Mouse (Mus musculus) limb, embryonic 14.5 days (tissue): ENCODE measurements around the gene Pabpn1. TPM values are rescaled to one million over a fixed set of nuclear protein-coding genes. Genes with fewer than 3 reads are reported as not detected.

Source experiments
- ATAC-seq: fragments of 200-750 bp; cut with Nextera tagmentation; 2 replicates; pipeline ENCODE4 v1.8.0; 2017; ENCODE audit warnings: low read depth, moderate number of reproducible peaks, moderate TSS enrichment; ENCODE audit not compliant: low FRiP score
- DNase-seq: peaks from one replicate; pipeline ENCODE4 v3.0.0-alpha.2; 2015; ENCODE audit warnings: low spot score
- H3K27ac ChIP-seq: fragments of 300-500 bp; sonication (generic); replicated peaks from 2 replicates; pipeline ENCODE4 v1.5.1; 2014; ENCODE audit warnings: low read depth, mild to moderate bottlenecking, low read length, moderate library complexity, mixed read lengths
- H3K27me3 ChIP-seq: fragments of 300-500 bp; sonication (generic); 2 replicates; pipeline ENCODE4 v1.6.1; 2014; ENCODE audit warnings: low read length, mixed read lengths; ENCODE audit not compliant: control insufficient read depth, insufficient read depth
- H3K36me3 ChIP-seq: fragments of 300-500 bp; sonication (generic); 2 replicates; pipeline ENCODE4 v1.6.1; 2014; ENCODE audit warnings: mild to moderate bottlenecking, low read length, moderate library complexity, mixed read lengths; ENCODE audit not compliant: control insufficient read depth, insufficient read depth
- H3K4me1 ChIP-seq: fragments of 300-500 bp; sonication (generic); 2 replicates; pipeline ENCODE4 v1.6.1; 2014; ENCODE audit warnings: antibody characterized with exemption, low read length, mixed read lengths; ENCODE audit not compliant: control insufficient read depth, insufficient read depth
- H3K4me2 ChIP-seq: fragments of 300-500 bp; sonication (generic); replicated peaks from 2 replicates; pipeline ENCODE4 v1.6.1; 2014; ENCODE audit warnings: low read depth, mild to moderate bottlenecking, low read length, moderate library complexity; ENCODE audit not compliant: severe bottlenecking
- H3K4me3 ChIP-seq: fragments of 300-500 bp; sonication (generic); replicated peaks from 2 replicates; pipeline ENCODE4 v1.5.1; 2014; ENCODE audit warnings: low read length
- H3K9ac ChIP-seq: fragments of 300-500 bp; sonication (generic); 2 replicates; pipeline ENCODE4 v1.6.1; 2014; ENCODE audit warnings: mild to moderate bottlenecking, low read depth, low read length, moderate library complexity; ENCODE audit not compliant: severe bottlenecking
- H3K9me3 ChIP-seq: fragments of 300-500 bp; sonication (generic); 2 replicates; pipeline ENCODE4 v1.6.1; 2016; ENCODE audit warnings: low read length; ENCODE audit not compliant: control insufficient read depth
- POLR2A ChIP-seq: fragments of 200-500 bp; IDR thresholded peaks from 2 replicates; pipeline ENCODE4 v1.8.0; 2012; ENCODE audit warnings: inconsistent platforms, mild to moderate bottlenecking, moderate library complexity, borderline replicate concordance; ENCODE audit not compliant: insufficient read depth, insufficient read length; ENCODE audit errors: extremely low read depth
- WGBS: fragments of 180-500 bp; shearing (Covaris S2); extraction: QIAGEN DNeasy Blood & Tissue Kit; methylation state at CpG from one replicate; pipeline ENCODE4 v1.1.7; 2014; 5-methylcytosine and 5-hydroxymethylcytosine counted together
- polyA plus RNA-seq, 2 experiments: library from polyadenylated mRNA; depleted of rRNA in 1 of 2; stranded (reverse) in 1 of 2; unstranded in 1 of 2; fragments of >200 nt; fragmentation: Nextera tagmentation in 1 of 2; extraction: Ambion mirVana in 1 of 2; gene quantifications; 2 replicates each; pipeline versions ENCODE4 v1.2.1 to v1.2.3; 2012 to 2014

The Pabpn1 gene
- polyA plus RNA-seq, 2 experiments = 137 to 495 TPM

- WGBS = under 1% methylated on average over 40 of the region's 56 CpGs
- H3K4me1 ChIP-seq = no peaks in the 10 kb centered on the region; the same call in 1 of the 2 replicates
- peak overlapping the region; percentile 61 for H3K4me2 ChIP-seq
- peak overlapping the region; percentile 65 for H3K27ac ChIP-seq
- TF ChIP-seq POLR2A = peak; percentile 71; the same call in 1 of the 2 replicates
- H3K9me3 ChIP-seq = no peaks in the 10 kb centered on the region
- H3K4me3 ChIP-seq = peak overlapping the region; percentile 77
- ATAC-seq (peak; percentile 100), DNase-seq (peak; percentile 93)
- H3K9ac ChIP-seq = peak overlapping the region; percentile 77
- no peaks in the 10 kb centered on the region for H3K27me3 ChIP-seq
- H3K36me3 ChIP-seq = no peaks in the 10 kb centered on the region
These were observed 28.6 kb upstream of the Pabpn1 start for GRCm38 (mm10) chr14:54863501-54864312.

GRCm38 (mm10) chr14:54864313-54865036 is 27.8 kb upstream of the Pabpn1 start:
- ATAC-seq (peak; percentile 19; the same call in 1 of the 2 replicates), DNase-seq (no peak)
- 14% methylated on average over 21 of the region's 21 CpGs for WGBS
- Histone ChIP-seq H3K9ac (peak overlapping the region; percentile 77), H3K9me3 (no peaks in the 10 kb centered on the region), H3K36me3 (no peaks in the 10 kb centered on the region), H3K27ac (0 out of 2 replicates have a peak overlapping the region, but pooled peaks have one; percentile 22), H3K4me2 (peak overlapping the region; percentile 61), H3K4me1 (no peaks in the 10 kb centered on the region; the same call in 1 of the 2 replicates), H3K27me3 (no peaks in the 10 kb centered on the region), H3K4me3 (peak overlapping the region; percentile 77)
- no peak for TF ChIP-seq POLR2A

GRCm38 (mm10) chr14:54865626-54866025 is 26.7 kb upstream of the Pabpn1 start:
- Histone ChIP-seq H3K9me3 (no peaks in the 10 kb centered on the region), H3K27me3 (no peaks in the 10 kb centered on the region), H3K9ac (no peak overlapping the region), H3K36me3 (no peaks in the 10 kb centered on the region), H3K27ac (no peak overlapping the region), H3K4me3 (no peak overlapping the region), H3K4me2 (no peak overlapping the region), H3K4me1 (no peaks in the 10 kb centered on the region; the same call in 1 of the 2 replicates)
- TF ChIP-seq POLR2A = no peak
- no peak for ATAC-seq
- 69% methylated on average over 5 of the region's 5 CpGs for WGBS
- DNase-seq = no peak

- H3K27ac ChIP-seq = no peak overlapping the region
- H3K4me2 ChIP-seq = no peak overlapping the region
- no peak for ATAC-seq
- H3K4me1 ChIP-seq = no peaks in the 10 kb centered on the region; the same call in 1 of the 2 replicates
- H3K27me3 ChIP-seq = no peaks in the 10 kb centered on the region
- no peak for DNase-seq
- H3K36me3 ChIP-seq = no peaks in the 10 kb centered on the region
- H3K9ac ChIP-seq = no peak overlapping the region
- TF ChIP-seq POLR2A = no peak
- no peak overlapping the region for H3K4me3 ChIP-seq
- 49% methylated on average over 3 of the region's 3 CpGs for WGBS
- no peaks in the 10 kb centered on the region for H3K9me3 ChIP-seq
These were observed 26.0 kb upstream of the Pabpn1 start for GRCm38 (mm10) chr14:54866268-54866667.

GRCm38 (mm10) chr14:54866936-54867335 is 25.4 kb upstream of the Pabpn1 start:
- Histone ChIP-seq H3K4me2 (no peak overlapping the region), H3K27ac (no peak overlapping the region), H3K36me3 (no peaks in the 10 kb centered on the region), H3K4me3 (no peak overlapping the region), H3K9me3 (no peaks in the 10 kb centered on the region), H3K9ac (no peak overlapping the region), H3K4me1 (no peaks in the 10 kb centered on the region; the same call in 1 of the 2 replicates), H3K27me3 (no peaks in the 10 kb centered on the region)
- no peak for TF ChIP-seq POLR2A
- 61% methylated on average over 5 of the region's 5 CpGs for WGBS
- ATAC-seq (no peak), DNase-seq (no peak)
